Mouse (Mus musculus): Measurements from ENCODE around the gene Ncoa7. TPM values are rescaled to one million over a fixed set of nuclear protein-coding genes. Genes with fewer than 3 reads are reported as not detected.

Gene Ncoa7
- total and polyA plus RNA-seq, 3 experiments: 1.2 to 4.7 (median 3.4) TPM

- WGBS: under 1% methylated on average over 27 of the region's 27 CpGs
- H3K27ac ChIP-seq: peak overlapping the region; percentile 94
- H3K36me3 ChIP-seq (ENCODE audit: control insufficient read depth, insufficient read depth, low read length): peaks cover 3% of the 10 kb centered on the region; the same call in 1 of the 2 replicates
- peak overlapping the region; percentile 82 for H3K9ac ChIP-seq (ENCODE audit: low read depth, low read length)
- peak overlapping the region; percentile 64 for H3K4me3 ChIP-seq
- TF ChIP-seq POLR2A (IDR thresholded peaks at IDR 0.05; ENCODE audit: insufficient read depth, low read depth, low read length) (no peak), EP300 (IDR thresholded peaks at IDR 0.05; ENCODE audit: insufficient read depth, low read depth, low read length) (no peak), CTCF (IDR thresholded peaks at IDR 0.05) (no peak)
- intact Hi-C loops (cut with DNase I): loop anchor here (2.0 to 5.0 kb wide), 2 partner anchors 19 to 212 kb away; no protein-coding TSS in a partner anchor
- H3K4me1 ChIP-seq (ENCODE audit: control insufficient read depth, insufficient read depth, low read length): no peaks in the 10 kb centered on the region
- no peaks in the 10 kb centered on the region for H3K27me3 ChIP-seq (ENCODE audit: control insufficient read depth, insufficient read depth, low read length)
- H3K79me2 ChIP-seq (replicated peaks; ENCODE audit: control insufficient read depth, insufficient read depth, low read length): no peaks in the 10 kb centered on the region; the same call in 1 of the 2 replicates
- no peak for DNase-seq
These were observed 203.0 kb downstream of the Ncoa7 start for GRCm38 (mm10) chr10:30600094-30600534.

- DNase-seq: no peak
- Histone ChIP-seq H3K4me1 (ENCODE audit: control insufficient read depth, insufficient read depth, low read length) (no peaks in the 10 kb centered on the region), H3K27ac (no peak overlapping the region), H3K36me3 (ENCODE audit: control insufficient read depth, insufficient read depth, low read length) (no peaks in the 10 kb centered on the region), H3K79me2 (replicated peaks; ENCODE audit: control insufficient read depth, insufficient read depth, low read length) (no peaks in the 10 kb centered on the region), H3K27me3 (ENCODE audit: control insufficient read depth, insufficient read depth, low read length) (no peaks in the 10 kb centered on the region), H3K9ac (ENCODE audit: low read depth, low read length) (no peak overlapping the region), H3K4me3 (no peak overlapping the region)
- TF ChIP-seq CTCF (IDR thresholded peaks at IDR 0.05) (peak; percentile 40), POLR2A (IDR thresholded peaks at IDR 0.05; ENCODE audit: insufficient read depth, low read depth, low read length) (no peak), EP300 (IDR thresholded peaks at IDR 0.05; ENCODE audit: insufficient read depth, low read depth, low read length) (no peak)
- intact Hi-C loops (cut with DNase I): no loop called here
- 63% methylated on average over 5 of the region's 5 CpGs for WGBS
These were observed 216.1 kb downstream of the Ncoa7 start for GRCm38 (mm10) chr10:30587037-30587436.

GRCm38 (mm10) chr10:30585691-30586090, 217.4 kb downstream of the Ncoa7 start:
- Histone ChIP-seq H3K27ac (no peak overlapping the region), H3K79me2 (replicated peaks; ENCODE audit: control insufficient read depth, insufficient read depth, low read length) (no peaks in the 10 kb centered on the region), H3K4me1 (ENCODE audit: control insufficient read depth, insufficient read depth, low read length) (no peaks in the 10 kb centered on the region), H3K4me3 (no peak overlapping the region), H3K36me3 (ENCODE audit: control insufficient read depth, insufficient read depth, low read length) (no peaks in the 10 kb centered on the region), H3K9ac (ENCODE audit: low read depth, low read length) (no peak overlapping the region), H3K27me3 (ENCODE audit: control insufficient read depth, insufficient read depth, low read length) (no peaks in the 10 kb centered on the region)
- DNase-seq: no peak
- 85% methylated on average over 1 of the region's 1 CpGs for WGBS
- TF ChIP-seq CTCF (IDR thresholded peaks at IDR 0.05) (no peak), EP300 (IDR thresholded peaks at IDR 0.05; ENCODE audit: insufficient read depth, low read depth, low read length) (no peak), POLR2A (IDR thresholded peaks at IDR 0.05; ENCODE audit: insufficient read depth, low read depth, low read length) (no peak)
- intact Hi-C loops (cut with DNase I): no loop called here

Other genes with a start within 250 kb of the Ncoa7 start
- gene Trmt11, start 202.6 kb downstream of the Ncoa7 start, total RNA-seq (2021): 1 to 10 TPM; 4.3 to 6.4 TPM
- 1.1 and 3.0 TPM in 2 replicates for gene Trmt11, start 202.6 kb downstream of the Ncoa7 start, polyA plus RNA-seq (2012; rRNA removed)
- 10 to 100 TPM; 70.1 to 92.3 TPM for gene Hint3, start 173.7 kb downstream of the Ncoa7 start, total RNA-seq (2021)
- gene Hint3, start 173.7 kb downstream of the Ncoa7 start, polyA plus RNA-seq (2012; rRNA removed): 22.4 and 40.4 TPM in 2 replicates
- gene Hey2, start 39.5 kb upstream of the Ncoa7 start, total RNA-seq (2021): 1 to 10 TPM; 3.8 to 6.8 TPM
- 7.0 and 8.3 TPM in 2 replicates for gene Hey2, start 39.5 kb upstream of the Ncoa7 start, polyA plus RNA-seq (2012; rRNA removed)

All from heart, adult 2 months (tissue).